Mouse (Mus musculus) liver, embryonic 13.5 days (tissue): Measurements from ENCODE around the gene Prss54. TPM values are rescaled to one million over a fixed set of nuclear protein-coding genes. Genes with fewer than 3 reads are reported as not detected.

ENCODE experiments used
- ATAC-seq: fragments of 200-750 bp; cut with Nextera tagmentation; 2 replicates; pipeline ENCODE4 v1.8.0; 2017; ENCODE audit warnings: low read depth, mild to moderate bottlenecking, moderate number of reproducible peaks, moderate library complexity
- DNase-seq: peaks from one replicate; pipeline ENCODE4 v3.0.0; 2022
- H3K27ac ChIP-seq: fragments of 300-500 bp; sonication (generic); 2 replicates; pipeline ENCODE4 v1.5.1; 2015; ENCODE audit warnings: moderate library complexity, mild to moderate bottlenecking, inconsistent platforms
- H3K27me3 ChIP-seq: fragments of 300-500 bp; sonication (generic); 2 replicates; pipeline ENCODE4 v1.6.1; 2015; ENCODE audit warnings: mild to moderate bottlenecking, inconsistent platforms
- H3K36me3 ChIP-seq: fragments of 300-500 bp; sonication (generic); 2 replicates; pipeline ENCODE4 v1.6.1; 2015; ENCODE audit warnings: mild to moderate bottlenecking, inconsistent platforms
- H3K4me1 ChIP-seq: fragments of 300-500 bp; sonication (generic); replicated peaks from 2 replicates; pipeline ENCODE4 v1.6.1; 2015; ENCODE audit warnings: inconsistent platforms
- H3K4me2 ChIP-seq: fragments of 300-500 bp; sonication (generic); 2 replicates; pipeline ENCODE4 v1.6.1; 2015; ENCODE audit warnings: inconsistent platforms, mild to moderate bottlenecking, moderate library complexity
- H3K4me3 ChIP-seq: fragments of 300-500 bp; sonication (generic); replicated peaks from 2 replicates; pipeline ENCODE4 v1.5.1; 2015; ENCODE audit warnings: mild to moderate bottlenecking, inconsistent platforms
- H3K9ac ChIP-seq: fragments of 300-500 bp; sonication (generic); 2 replicates; pipeline ENCODE4 v1.6.1; 2015; ENCODE audit warnings: mild to moderate bottlenecking, inconsistent platforms
- H3K9me3 ChIP-seq: fragments of 300-500 bp; sonication (generic); replicated peaks from 2 replicates; pipeline ENCODE4 v1.6.1; 2016; ENCODE audit warnings: inconsistent platforms
- WGBS: fragments of 180-500 bp; shearing (Covaris S2); methylation state at CpG from one replicate; pipeline ENCODE4 v1.1.7; 2015; ENCODE audit not compliant: insufficient replicate concordance; 5-methylcytosine and 5-hydroxymethylcytosine counted together
- polyA plus RNA-seq: library from polyadenylated mRNA; unstranded; fragments of >200 nt; fragmentation: Nextera tagmentation; extraction: Ambion mirVana; gene quantifications from 2 replicates; pipeline ENCODE4 v1.2.1, GENCODE M21; 2015

The Prss54 gene
- polyA plus RNA-seq, 1 experiment from 2014 or later: not detected

DNA sequence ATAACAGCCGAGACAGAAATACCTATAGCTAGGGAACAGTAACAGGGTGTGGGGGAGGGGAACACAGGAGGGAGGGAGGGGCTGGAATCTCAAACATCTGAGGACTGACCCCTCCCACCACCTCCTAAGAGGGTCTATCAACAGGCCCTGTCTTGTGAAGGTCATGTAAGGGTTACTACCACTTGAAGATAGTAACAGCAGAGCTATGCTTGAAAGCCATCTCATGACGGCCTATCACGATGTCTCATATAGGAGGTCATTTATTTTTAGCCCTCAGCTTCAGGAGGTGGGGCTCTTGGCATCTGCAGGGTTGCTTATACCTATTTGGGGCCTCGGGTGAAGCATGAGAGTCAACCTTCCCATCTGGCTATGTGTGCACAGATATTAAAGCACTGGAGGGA, 20.7 kb upstream of the Prss54 start:
- DNase-seq: no peak
- 38% methylated on average over 4 of the region's 4 CpGs for WGBS
- no peaks in the 10 kb centered on the region for H3K27me3 ChIP-seq
- no peak overlapping the region for H3K27ac ChIP-seq
- H3K4me3 ChIP-seq: no peak overlapping the region
- no peak overlapping the region for H3K9ac ChIP-seq
- peaks cover 36% of the 10 kb centered on the region for H3K4me1 ChIP-seq
- H3K36me3 ChIP-seq: no peaks in the 10 kb centered on the region
- H3K4me2 ChIP-seq: no peak overlapping the region
- H3K9me3 ChIP-seq: no peaks in the 10 kb centered on the region
- ATAC-seq: no peak

DNA sequence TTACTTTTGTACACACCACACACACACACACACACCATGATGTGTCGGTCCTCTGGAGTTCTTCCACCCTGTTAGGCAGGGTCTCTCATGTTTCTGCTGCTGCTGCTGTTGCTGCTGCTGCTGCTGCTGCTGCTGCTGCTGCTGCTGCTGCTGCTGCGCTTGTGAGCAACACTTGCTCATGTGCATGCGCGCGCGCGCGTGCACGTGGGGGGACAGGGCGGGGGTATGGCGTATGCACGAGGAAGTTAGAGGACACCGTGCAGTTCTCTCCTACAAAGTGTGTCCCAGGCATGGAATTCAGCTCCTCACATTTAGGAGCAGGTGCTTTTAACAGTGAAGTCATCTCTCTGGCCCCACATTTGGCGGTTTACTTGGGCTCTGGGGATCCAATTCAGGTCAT, 19.0 kb upstream of the Prss54 start:
- H3K27me3 ChIP-seq: no peaks in the 10 kb centered on the region
- H3K27ac ChIP-seq: no peak overlapping the region
- 80% methylated on average over 14 of the region's 14 CpGs for WGBS
- no peak overlapping the region for H3K4me3 ChIP-seq
- 0 out of 2 replicates have a peak, but pooled peaks cover 4% of the 10 kb centered on the region for H3K9me3 ChIP-seq
- no peak overlapping the region for H3K4me2 ChIP-seq
- no peak for ATAC-seq
- peaks cover 49% of the 10 kb centered on the region for H3K4me1 ChIP-seq
- H3K9ac ChIP-seq: no peak overlapping the region
- DNase-seq: no peak
- no peaks in the 10 kb centered on the region for H3K36me3 ChIP-seq

DNA sequence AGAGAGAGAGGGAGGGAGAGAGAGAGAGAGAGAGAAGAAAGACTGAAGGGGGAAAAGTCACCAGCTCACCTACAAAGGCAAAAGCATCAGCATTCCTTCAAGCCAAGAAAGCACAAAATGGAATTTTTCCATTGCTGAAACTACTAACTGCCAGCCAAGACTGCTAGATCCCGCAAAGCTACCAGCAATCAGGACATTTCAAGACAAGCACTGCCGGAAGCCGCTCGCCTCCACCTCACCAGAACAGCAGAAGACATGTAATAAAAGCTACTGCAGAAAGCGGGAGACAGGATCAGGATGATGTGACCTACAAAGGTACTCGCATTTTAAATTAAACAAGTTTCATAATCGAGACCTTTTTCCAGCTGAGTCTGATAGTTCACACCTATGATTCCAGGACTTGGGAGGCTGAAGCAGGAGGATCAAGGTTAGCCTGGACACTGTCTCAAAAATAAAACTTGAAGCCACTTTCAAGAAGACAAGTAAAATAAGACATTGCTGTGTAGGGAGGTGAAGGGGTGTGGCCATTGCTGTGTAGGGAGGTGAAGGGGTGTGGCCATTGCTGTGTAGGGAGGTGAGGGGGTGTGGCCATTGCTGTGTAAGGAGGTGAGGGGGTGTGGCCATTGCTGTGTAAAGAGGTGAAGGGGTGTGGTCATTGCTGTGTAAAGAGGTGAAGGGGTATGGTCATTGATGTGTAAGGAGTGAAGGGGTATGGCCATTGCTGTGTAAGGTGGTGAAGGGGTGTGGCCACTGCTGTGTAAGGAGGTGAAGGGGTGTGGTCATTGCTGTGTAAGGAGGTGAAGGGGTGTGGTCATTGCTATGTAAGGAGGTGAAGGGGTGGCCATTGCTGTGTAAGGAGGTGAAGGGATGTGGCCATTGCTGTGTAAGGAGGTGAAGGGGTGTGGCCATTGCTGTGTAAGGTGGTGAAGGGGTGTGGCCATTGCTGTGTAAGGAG, 17.6 kb upstream of the Prss54 start:
- 86% methylated on average over 7 of the region's 7 CpGs for WGBS
- no peaks in the 10 kb centered on the region for H3K27me3 ChIP-seq
- DNase-seq (no peak), ATAC-seq (no peak)
- no peak overlapping the region for H3K4me2 ChIP-seq
- H3K4me1 ChIP-seq: peaks cover 49% of the 10 kb centered on the region
- no peak overlapping the region for H3K9ac ChIP-seq
- H3K36me3 ChIP-seq: no peaks in the 10 kb centered on the region
- H3K27ac ChIP-seq: peak overlapping the region; percentile 43; the same call in 1 of the 2 replicates
- H3K9me3 ChIP-seq: 0 out of 2 replicates have a peak, but pooled peaks cover 4% of the 10 kb centered on the region
- H3K4me3 ChIP-seq: no peak overlapping the region

DNA sequence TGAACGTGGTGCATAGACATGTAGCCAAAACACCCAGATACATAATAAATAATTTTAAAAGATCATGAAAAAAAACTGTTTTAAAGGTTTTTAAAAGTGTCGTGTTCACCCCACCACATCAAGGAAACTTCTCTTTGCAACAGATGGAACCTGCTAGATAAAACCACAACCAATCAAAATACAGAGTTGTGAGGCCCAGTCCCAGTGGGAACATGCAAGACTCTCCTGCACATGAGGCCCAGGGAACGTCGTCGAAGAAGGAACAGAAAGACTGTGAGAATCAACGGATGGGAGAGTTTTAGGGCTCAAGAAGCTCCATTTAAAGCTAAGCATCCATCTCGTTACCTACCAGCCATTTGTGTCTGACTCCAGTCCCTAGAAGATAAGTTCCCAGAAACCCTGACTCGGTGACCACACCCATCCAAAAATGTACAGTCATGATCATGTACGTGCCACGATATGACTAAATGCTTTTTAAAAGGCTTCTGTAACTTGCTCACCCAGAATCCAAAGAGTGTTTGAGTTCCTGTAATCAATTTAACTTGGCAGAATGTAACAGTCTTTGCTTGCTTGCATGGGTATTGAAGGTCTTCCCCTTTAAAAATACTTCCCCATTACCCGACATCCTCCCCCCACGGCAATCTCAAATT, 16.1 kb upstream of the Prss54 start:
- H3K36me3 ChIP-seq: no peaks in the 10 kb centered on the region
- no peak overlapping the region for H3K9ac ChIP-seq
- DNase-seq (peak; percentile 22), ATAC-seq (peak; percentile 91)
- H3K27me3 ChIP-seq: no peaks in the 10 kb centered on the region
- peaks cover 49% of the 10 kb centered on the region for H3K4me1 ChIP-seq
- WGBS: 29% methylated on average over 12 of the region's 12 CpGs
- peak overlapping the region; percentile 38 for H3K4me2 ChIP-seq
- no peak overlapping the region for H3K4me3 ChIP-seq
- H3K27ac ChIP-seq: peak overlapping the region; percentile 85
- H3K9me3 ChIP-seq: 0 out of 2 replicates have a peak, but pooled peaks cover 4% of the 10 kb centered on the region

DNA sequence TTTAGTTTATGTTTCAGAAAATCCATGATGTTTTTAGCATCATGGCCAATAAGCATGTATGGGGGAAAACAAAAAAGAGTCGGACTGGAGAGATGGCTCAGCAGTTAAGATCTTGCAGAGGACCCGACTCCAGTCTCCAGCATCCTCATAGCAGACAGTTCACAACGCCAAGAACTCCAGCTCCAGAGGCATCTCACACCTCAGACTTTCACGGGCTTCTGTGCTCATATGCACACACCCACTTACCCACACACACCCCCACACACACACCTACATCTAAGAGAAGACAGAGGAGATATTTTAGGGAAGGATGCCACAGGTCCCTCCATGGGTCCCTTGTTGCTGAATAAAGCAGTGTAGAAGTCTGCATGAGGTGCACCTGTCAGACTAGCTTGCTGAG, 14.4 kb upstream of the Prss54 start:
- DNase-seq (no peak), ATAC-seq (no peak)
- no peak overlapping the region for H3K9ac ChIP-seq
- no peak overlapping the region for H3K4me2 ChIP-seq
- H3K27me3 ChIP-seq: no peaks in the 10 kb centered on the region
- peaks cover 40% of the 10 kb centered on the region for H3K4me1 ChIP-seq
- H3K9me3 ChIP-seq: 0 out of 2 replicates have a peak, but pooled peaks cover 4% of the 10 kb centered on the region
- H3K27ac ChIP-seq: no peak overlapping the region
- WGBS: 61% methylated on average over 4 of the region's 4 CpGs
- H3K4me3 ChIP-seq: no peak overlapping the region
- H3K36me3 ChIP-seq: no peaks in the 10 kb centered on the region

DNA sequence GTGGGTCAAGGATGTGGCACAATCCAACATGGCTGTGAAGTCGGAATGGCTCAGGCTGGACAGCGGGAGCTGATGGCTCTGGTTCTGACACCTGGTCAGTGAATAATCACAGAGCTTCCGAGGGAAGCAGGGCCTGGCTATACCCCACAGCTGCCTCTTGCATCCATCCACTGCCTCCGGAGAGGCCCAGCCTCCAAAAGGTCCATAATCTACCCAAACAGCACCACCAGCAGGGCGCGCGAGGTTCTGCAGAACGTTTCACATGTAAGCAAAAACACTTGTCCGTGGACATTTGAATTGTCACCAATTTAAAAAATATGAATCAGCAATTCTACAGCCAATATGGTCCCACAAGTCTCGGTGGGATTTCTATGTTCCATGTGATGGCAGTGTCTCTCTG, 13.1 kb upstream of the Prss54 start:
- Histone ChIP-seq H3K27me3 (no peaks in the 10 kb centered on the region), H3K9ac (no peak overlapping the region), H3K4me2 (no peak overlapping the region), H3K9me3 (0 out of 2 replicates have a peak, but pooled peaks cover 4% of the 10 kb centered on the region), H3K4me3 (no peak overlapping the region), H3K36me3 (no peaks in the 10 kb centered on the region), H3K27ac (no peak overlapping the region), H3K4me1 (peaks cover 36% of the 10 kb centered on the region)
- DNase-seq (no peak), ATAC-seq (no peak)
- WGBS: 61% methylated on average over 10 of the region's 10 CpGs

DNA sequence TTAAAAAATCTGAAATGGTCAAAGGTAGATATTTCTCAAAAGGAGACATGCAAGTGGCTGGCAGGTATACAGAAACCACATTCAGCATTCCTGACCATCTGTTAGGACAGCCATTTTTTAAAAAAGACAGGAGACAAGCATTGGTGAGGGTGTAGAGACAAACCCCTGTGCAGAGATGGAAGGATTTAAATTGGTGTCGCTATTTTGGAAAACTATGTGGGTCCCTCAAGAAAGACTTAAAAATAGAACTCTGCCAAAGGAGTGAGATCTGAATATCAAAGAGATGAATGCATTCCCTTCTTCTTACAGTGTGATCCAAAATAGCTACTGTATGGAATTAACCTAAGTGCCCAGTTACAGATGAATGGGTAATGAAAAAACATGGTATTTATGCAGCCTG, 11.2 kb upstream of the Prss54 start:
- ATAC-seq (no peak), DNase-seq (no peak)
- 0 out of 2 replicates have a peak, but pooled peaks cover 4% of the 10 kb centered on the region for H3K9me3 ChIP-seq
- H3K9ac ChIP-seq: no peak overlapping the region
- WGBS: 75% methylated on average over 1 of the region's 1 CpGs
- no peaks in the 10 kb centered on the region for H3K36me3 ChIP-seq
- H3K27ac ChIP-seq: no peak overlapping the region
- no peak overlapping the region for H3K4me3 ChIP-seq
- peaks cover 18% of the 10 kb centered on the region for H3K4me1 ChIP-seq
- H3K27me3 ChIP-seq: no peaks in the 10 kb centered on the region
- H3K4me2 ChIP-seq: no peak overlapping the region

DNA sequence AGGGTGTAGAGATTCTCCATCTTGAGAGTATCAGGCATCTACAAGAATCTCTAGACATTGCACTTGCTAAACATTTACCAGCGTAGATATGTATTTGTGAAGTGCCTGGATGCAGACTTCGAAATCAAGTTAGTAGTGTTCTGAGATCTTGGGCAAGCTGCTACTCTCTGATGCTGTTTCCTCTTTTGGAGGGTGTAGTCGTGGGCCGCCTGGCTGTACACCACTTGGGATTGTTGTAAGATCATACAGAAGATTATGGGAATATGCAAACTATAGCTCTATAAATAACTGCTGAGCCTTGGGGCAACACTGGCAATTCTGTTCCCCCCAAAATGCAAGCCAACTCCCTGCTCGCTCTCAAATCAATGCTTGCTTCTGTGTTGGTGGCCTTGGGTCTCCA, 3.0 kb downstream of the Prss54 start:
- H3K27me3 ChIP-seq: no peaks in the 10 kb centered on the region
- ATAC-seq (no peak), DNase-seq (no peak)
- no peaks in the 10 kb centered on the region for H3K9me3 ChIP-seq
- no peaks in the 10 kb centered on the region for H3K4me1 ChIP-seq
- H3K4me3 ChIP-seq: no peak overlapping the region
- WGBS: 62% methylated on average over 5 of the region's 5 CpGs
- no peak overlapping the region for H3K9ac ChIP-seq
- H3K4me2 ChIP-seq: no peak overlapping the region
- no peak overlapping the region for H3K27ac ChIP-seq
- no peaks in the 10 kb centered on the region for H3K36me3 ChIP-seq

DNA sequence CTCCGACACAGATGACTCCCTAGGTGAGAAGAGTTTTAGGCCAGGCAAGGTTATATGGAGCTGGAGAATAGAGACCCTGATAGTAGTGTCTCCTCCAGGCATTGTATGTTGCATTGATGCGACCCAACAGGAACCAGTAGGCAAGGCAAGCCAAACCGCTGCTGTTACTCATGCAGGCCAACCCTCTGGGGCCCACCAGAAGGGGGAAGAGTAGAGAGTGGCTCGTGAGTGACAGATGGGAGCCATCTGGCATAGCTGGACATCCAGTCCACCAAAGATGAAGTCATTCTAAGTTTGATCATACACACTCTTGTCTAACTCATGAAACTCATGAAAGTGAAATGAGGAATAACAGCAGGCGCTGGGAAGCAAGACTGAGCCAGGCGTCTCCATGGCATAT, 9.3 kb downstream of the Prss54 start:
- no peak overlapping the region for H3K4me3 ChIP-seq
- ATAC-seq (no peak), DNase-seq (no peak)
- no peak overlapping the region for H3K4me2 ChIP-seq
- 68% methylated on average over 6 of the region's 6 CpGs for WGBS
- no peak overlapping the region for H3K9ac ChIP-seq
- H3K36me3 ChIP-seq: no peaks in the 10 kb centered on the region
- H3K27me3 ChIP-seq: no peaks in the 10 kb centered on the region
- no peaks in the 10 kb centered on the region for H3K4me1 ChIP-seq
- no peaks in the 10 kb centered on the region for H3K9me3 ChIP-seq
- no peak overlapping the region for H3K27ac ChIP-seq

DNA sequence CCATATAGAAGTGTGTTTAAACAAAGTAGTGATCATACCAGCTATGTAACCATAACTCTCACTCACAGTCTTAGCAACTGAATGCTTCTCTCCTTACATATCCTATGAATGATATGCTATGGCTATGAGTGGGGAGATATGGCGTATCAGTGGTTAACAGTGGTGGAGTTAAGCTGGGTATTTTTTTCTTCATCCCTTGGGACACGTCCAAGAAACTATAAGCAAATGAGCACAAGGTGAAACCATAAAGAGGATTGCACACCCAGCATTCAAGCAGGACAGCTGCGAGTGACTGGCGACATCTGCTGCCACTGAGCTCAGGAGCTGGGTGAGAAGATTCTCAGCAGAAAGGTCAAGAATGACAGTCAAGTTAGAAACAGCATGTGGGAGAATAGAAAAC, 9.9 kb downstream of the Prss54 start:
- WGBS: 66% methylated on average over 4 of the region's 4 CpGs
- H3K27ac ChIP-seq: no peak overlapping the region
- ATAC-seq (no peak), DNase-seq (no peak)
- H3K9me3 ChIP-seq: no peaks in the 10 kb centered on the region
- no peak overlapping the region for H3K4me2 ChIP-seq
- H3K27me3 ChIP-seq: no peaks in the 10 kb centered on the region
- H3K4me3 ChIP-seq: no peak overlapping the region
- H3K9ac ChIP-seq: no peak overlapping the region
- H3K4me1 ChIP-seq: no peaks in the 10 kb centered on the region
- H3K36me3 ChIP-seq: no peaks in the 10 kb centered on the region

DNA sequence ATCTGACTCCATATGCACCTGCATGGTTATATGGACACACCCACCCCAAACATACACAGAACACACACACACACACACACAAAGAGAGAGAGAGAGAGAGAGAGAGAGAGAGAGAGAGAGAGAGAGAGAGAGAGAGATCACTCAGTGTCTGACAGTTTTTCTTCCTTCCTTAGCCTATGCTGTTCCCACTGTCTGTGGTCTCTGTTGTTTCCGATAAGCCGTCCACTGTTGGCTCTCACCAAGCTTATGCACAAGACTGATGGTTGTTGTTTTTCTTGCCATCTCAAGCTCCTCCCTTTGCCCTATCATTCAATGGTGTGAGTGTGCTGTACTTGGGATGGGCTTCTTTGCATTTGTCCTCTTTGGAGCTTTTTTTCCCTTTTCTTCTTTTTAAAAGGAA, 20.2 kb downstream of the Prss54 start:
- Histone ChIP-seq H3K9ac (no peak overlapping the region), H3K27ac (no peak overlapping the region), H3K4me3 (no peak overlapping the region), H3K4me2 (no peak overlapping the region), H3K27me3 (no peaks in the 10 kb centered on the region), H3K36me3 (no peaks in the 10 kb centered on the region), H3K4me1 (no peaks in the 10 kb centered on the region), H3K9me3 (no peaks in the 10 kb centered on the region)
- DNase-seq: no peak
- peak; percentile 63; the same call in 1 of the 2 replicates for ATAC-seq
- 75% methylated on average over 2 of the region's 2 CpGs for WGBS
